Mouse (Mus musculus) cortical plate, adult 2 months (tissue): Measurements from ENCODE around the gene Rora. TPM values are rescaled to one million over a fixed set of nuclear protein-coding genes. Genes with fewer than 3 reads are reported as not detected.

Experiments used
- H3K27ac ChIP-seq: fragments of 200-500 bp; 2 replicates; pipeline ENCODE4 v1.5.1; 2012; ENCODE audit warnings: low read length, control low read depth, inconsistent platforms; ENCODE audit not compliant: insufficient read depth
- H3K4me1 ChIP-seq: fragments of 200-500 bp; 2 replicates; pipeline ENCODE4 v1.6.1; 2011; ENCODE audit warnings: low read length; ENCODE audit not compliant: control insufficient read depth, insufficient read depth
- H3K4me3 ChIP-seq: fragments of 200-500 bp; 2 replicates; pipeline ENCODE4 v1.5.1; 2011; ENCODE audit warnings: mild to moderate bottlenecking, low read length, control low read depth; ENCODE audit not compliant: insufficient read depth
- CTCF ChIP-seq: fragments of 200-500 bp; IDR thresholded peaks from 2 replicates; pipeline ENCODE4 v1.5.1; 2011; ENCODE audit warnings: mild to moderate bottlenecking, control low read depth, low read length; ENCODE audit not compliant: insufficient read depth; ENCODE audit errors: extremely low read depth
- POLR2A ChIP-seq: fragments of 200-500 bp; IDR thresholded peaks from 2 replicates; pipeline ENCODE4 v1.6.1; 2011; ENCODE audit warnings: mild to moderate bottlenecking, low read length, control low read depth; ENCODE audit not compliant: insufficient read depth; ENCODE audit errors: extremely low read depth
- polyA plus RNA-seq: library from polyadenylated mRNA; depleted of rRNA; stranded (reverse); fragments of >200 nt; gene quantifications from 2 replicates; pipeline ENCODE4 v1.2.3, GENCODE M21; 2012

The Rora gene
- polyA plus RNA-seq, 1 experiment: 23.6 TPM

- TF ChIP-seq CTCF: no peak
- no peak for TF ChIP-seq POLR2A
- H3K27ac ChIP-seq: no peak overlapping the region
- H3K4me3 ChIP-seq: no peak overlapping the region
- no peaks in the 10 kb centered on the region for H3K4me1 ChIP-seq
Observed at GRCm38 (mm10) chr9:68737197-68737736, 83.7 kb downstream of the Rora start.

GRCm38 (mm10) chr9:68745931-68746646, 92.5 kb downstream of the Rora start:
- H3K4me1 ChIP-seq: peaks cover 5% of the 10 kb centered on the region
- TF ChIP-seq CTCF (no peak), POLR2A (no peak)
- no peak overlapping the region for H3K4me3 ChIP-seq
- H3K27ac ChIP-seq: peak overlapping the region; percentile 14; the same call in 1 of the 2 replicates

- no peak overlapping the region for H3K4me3 ChIP-seq
- no peak overlapping the region for H3K27ac ChIP-seq
- H3K4me1 ChIP-seq: 0 out of 2 replicates have a peak, but pooled peaks cover 2% of the 10 kb centered on the region
- TF ChIP-seq POLR2A (no peak), CTCF (no peak)
Observed at GRCm38 (mm10) chr9:68756976-68757375, 103.4 kb downstream of the Rora start.

- no peak overlapping the region for H3K4me3 ChIP-seq
- no peak overlapping the region for H3K27ac ChIP-seq
- no peak for TF ChIP-seq POLR2A
- no peak for TF ChIP-seq CTCF
- H3K4me1 ChIP-seq: no peaks in the 10 kb centered on the region
Observed at GRCm38 (mm10) chr9:68759324-68759723, 105.7 kb downstream of the Rora start.

- TF ChIP-seq POLR2A: no peak
- TF ChIP-seq CTCF: no peak
- Histone ChIP-seq H3K27ac (no peak overlapping the region), H3K4me3 (no peak overlapping the region), H3K4me1 (no peaks in the 10 kb centered on the region)
Observed at GRCm38 (mm10) chr9:68760329-68760728, 106.7 kb downstream of the Rora start.

- H3K4me3 ChIP-seq: no peak overlapping the region
- TF ChIP-seq POLR2A (no peak), CTCF (no peak)
- no peaks in the 10 kb centered on the region for H3K4me1 ChIP-seq
- no peak overlapping the region for H3K27ac ChIP-seq
Observed at GRCm38 (mm10) chr9:68760876-68761275, 107.3 kb downstream of the Rora start.

GRCm38 (mm10) chr9:68761672-68762071, 108.1 kb downstream of the Rora start:
- H3K4me3 ChIP-seq: no peak overlapping the region
- H3K4me1 ChIP-seq: no peaks in the 10 kb centered on the region
- H3K27ac ChIP-seq: no peak overlapping the region
- no peak for TF ChIP-seq CTCF

GRCm38 (mm10) chr9:68765595-68765994, 112.0 kb downstream of the Rora start:
- Histone ChIP-seq H3K4me1 (no peaks in the 10 kb centered on the region), H3K4me3 (no peak overlapping the region)
- TF ChIP-seq CTCF: no peak
- TF ChIP-seq POLR2A: no peak

GRCm38 (mm10) chr9:68769638-68770037, 116.1 kb downstream of the Rora start:
- TF ChIP-seq CTCF: no peak
- no peak for TF ChIP-seq POLR2A
- Histone ChIP-seq H3K27ac (no peak overlapping the region), H3K4me3 (no peak overlapping the region), H3K4me1 (no peaks in the 10 kb centered on the region)

More at GRCm38 (mm10) chr9:68765595-68765994, 112.0 kb downstream of the Rora start:
- H3K27ac ChIP-seq: no peak overlapping the region

- Histone ChIP-seq H3K4me1 (no peaks in the 10 kb centered on the region), H3K4me3 (no peak overlapping the region), H3K27ac (no peak overlapping the region)
- no peak for TF ChIP-seq POLR2A
- TF ChIP-seq CTCF: no peak
Observed at GRCm38 (mm10) chr9:68771383-68771782, 117.8 kb downstream of the Rora start.

- no peak for TF ChIP-seq POLR2A
- no peak for TF ChIP-seq CTCF
- no peaks in the 10 kb centered on the region; the same call in 1 of the 2 replicates for H3K4me1 ChIP-seq
- H3K27ac ChIP-seq: no peak overlapping the region
- no peak overlapping the region for H3K4me3 ChIP-seq
Observed at GRCm38 (mm10) chr9:68773770-68774169, 120.2 kb downstream of the Rora start.
